Mouse (Mus musculus) hindbrain, embryonic 16.5 days (tissue): ENCODE results near the gene Grip1. TPM values are rescaled to one million over a fixed set of nuclear protein-coding genes. Genes with fewer than 3 reads are reported as not detected.

Experiments used
- ATAC-seq: fragments of 200-750 bp; cut with Nextera tagmentation; 2 replicates; pipeline ENCODE4 v1.8.0; 2017; ENCODE audit warnings: moderate TSS enrichment, moderate library complexity
- H3K27ac ChIP-seq: fragments of 300-500 bp; sonication (generic); 2 replicates; pipeline ENCODE4 v1.5.1; 2014; ENCODE audit warnings: low read depth, mild to moderate bottlenecking, control low read depth, low read length, moderate library complexity
- H3K27me3 ChIP-seq: fragments of 300-500 bp; sonication (generic); replicated peaks from 2 replicates; pipeline ENCODE4 v1.6.1; 2014; ENCODE audit warnings: low read length; ENCODE audit not compliant: control insufficient read depth, insufficient read depth
- H3K36me3 ChIP-seq: fragments of 300-500 bp; sonication (generic); 2 replicates; pipeline ENCODE4 v1.6.1; 2014; ENCODE audit warnings: mild to moderate bottlenecking, low read length, moderate library complexity, mixed read lengths; ENCODE audit not compliant: control insufficient read depth, insufficient read depth
- H3K4me1 ChIP-seq: fragments of 300-500 bp; sonication (generic); 2 replicates; pipeline ENCODE4 v1.6.1; 2014; ENCODE audit warnings: low read depth, low read length; ENCODE audit not compliant: control insufficient read depth, insufficient read depth
- H3K4me2 ChIP-seq: fragments of 300-500 bp; sonication (generic); 2 replicates; pipeline ENCODE4 v1.6.1; 2014; ENCODE audit warnings: mild to moderate bottlenecking, low read length, control low read depth, moderate library complexity
- H3K4me3 ChIP-seq: fragments of 300-500 bp; sonication (generic); 2 replicates; pipeline ENCODE4 v1.5.1; 2014; ENCODE audit warnings: mild to moderate bottlenecking, low read length, control low read depth, moderate library complexity
- H3K9ac ChIP-seq: fragments of 300-500 bp; sonication (generic); 2 replicates; pipeline ENCODE4 v1.6.1; 2014; ENCODE audit warnings: low read depth, mild to moderate bottlenecking, control low read depth, low read length, moderate library complexity
- H3K9me3 ChIP-seq: fragments of 300-500 bp; sonication (generic); 2 replicates; pipeline ENCODE4 v1.6.1; 2014; ENCODE audit warnings: mild to moderate bottlenecking, low read length, moderate library complexity; ENCODE audit not compliant: control insufficient read depth
- WGBS: fragments of 180-500 bp; shearing (Covaris S2); extraction: QIAGEN DNeasy Blood & Tissue Kit; methylation state at CpG from one replicate; pipeline ENCODE4 v1.1.7; 2014; 5-methylcytosine and 5-hydroxymethylcytosine counted together
- polyA plus RNA-seq: library from polyadenylated mRNA; unstranded; fragments of >200 nt; fragmentation: Nextera tagmentation; extraction: Ambion mirVana; gene quantifications from 2 replicates; pipeline ENCODE4 v1.2.1, GENCODE M21; 2015

The Grip1 gene
- polyA plus RNA-seq, 1 experiment from 2014 or later = 16.6 TPM

- no peaks in the 10 kb centered on the region for H3K9me3 ChIP-seq
- no peak overlapping the region for H3K27ac ChIP-seq
- no peaks in the 10 kb centered on the region for H3K4me1 ChIP-seq
- H3K9ac ChIP-seq = no peak overlapping the region
- ATAC-seq = no peak
- H3K4me3 ChIP-seq = no peak overlapping the region
- H3K4me2 ChIP-seq = no peak overlapping the region
- H3K36me3 ChIP-seq = no peaks in the 10 kb centered on the region
- no peaks in the 10 kb centered on the region for H3K27me3 ChIP-seq
- 95% methylated on average over 7 of the region's 7 CpGs for WGBS
Measured at GRCm38 (mm10) chr10:119564862-119565261, 111.2 kb downstream of the Grip1 start.

DNA sequence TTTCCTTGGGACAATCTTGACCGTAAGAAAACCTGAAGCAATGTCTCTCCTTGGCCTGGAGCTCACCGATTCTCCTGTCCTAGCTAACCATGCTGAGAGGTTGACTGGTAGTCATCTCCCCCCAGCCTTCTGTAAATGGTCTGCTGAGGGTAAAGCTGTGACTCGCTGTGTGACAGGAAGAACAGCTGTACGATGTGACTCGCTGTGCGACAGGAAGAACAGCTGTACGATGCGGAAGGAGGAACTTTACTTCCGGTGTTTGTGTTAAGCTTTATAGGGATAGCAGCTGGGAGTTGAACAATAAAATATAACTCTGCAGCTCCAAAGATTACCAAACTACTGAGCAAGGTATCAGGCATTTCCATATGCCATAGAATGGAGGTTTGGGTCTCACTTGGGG is 119.5 kb downstream of the Grip1 start:
- Histone ChIP-seq H3K27ac (no peak overlapping the region), H3K27me3 (no peaks in the 10 kb centered on the region), H3K9ac (no peak overlapping the region), H3K4me1 (no peaks in the 10 kb centered on the region), H3K4me2 (no peak overlapping the region), H3K4me3 (no peak overlapping the region), H3K9me3 (no peaks in the 10 kb centered on the region), H3K36me3 (no peaks in the 10 kb centered on the region)
- ATAC-seq = no peak
- 89% methylated on average over 9 of the region's 9 CpGs for WGBS

DNA sequence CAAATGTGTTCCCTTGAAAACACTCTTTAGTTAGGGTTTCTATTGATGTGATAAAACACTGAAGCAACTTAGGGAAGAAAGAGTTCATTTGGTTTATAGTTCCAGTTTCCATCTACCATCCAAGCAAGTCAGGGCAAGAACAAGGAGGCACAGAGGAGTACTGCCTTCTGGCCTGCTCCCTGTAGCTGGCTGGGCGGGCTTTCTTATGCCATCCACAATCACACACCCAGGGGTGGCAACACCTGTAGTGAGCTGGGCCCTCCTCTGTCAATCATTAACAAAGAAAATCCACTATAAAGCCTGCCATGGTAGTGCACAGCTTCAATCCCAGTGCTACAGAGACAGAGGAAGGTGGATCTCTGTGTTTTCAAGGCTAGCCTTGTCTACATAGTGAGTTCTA is 122.2 kb downstream of the Grip1 start:
- Histone ChIP-seq H3K4me1 (no peaks in the 10 kb centered on the region), H3K4me2 (no peak overlapping the region), H3K36me3 (no peaks in the 10 kb centered on the region), H3K4me3 (no peak overlapping the region), H3K27me3 (no peaks in the 10 kb centered on the region), H3K9ac (no peak overlapping the region), H3K27ac (no peak overlapping the region), H3K9me3 (no peaks in the 10 kb centered on the region)
- WGBS = 95% methylated on average over 1 of the region's 1 CpGs
- ATAC-seq = no peak

GRCm38 (mm10) chr10:119580024-119580423 is 126.4 kb downstream of the Grip1 start:
- Histone ChIP-seq H3K27ac (no peak overlapping the region), H3K27me3 (no peaks in the 10 kb centered on the region), H3K4me1 (no peaks in the 10 kb centered on the region), H3K9me3 (no peaks in the 10 kb centered on the region), H3K9ac (no peak overlapping the region), H3K4me3 (no peak overlapping the region), H3K36me3 (no peaks in the 10 kb centered on the region), H3K4me2 (no peak overlapping the region)
- 79% methylated on average over 4 of the region's 4 CpGs for WGBS
- ATAC-seq = no peak

- H3K4me1 ChIP-seq = no peaks in the 10 kb centered on the region
- no peaks in the 10 kb centered on the region for H3K27me3 ChIP-seq
- no peak overlapping the region for H3K9ac ChIP-seq
- WGBS = 83% methylated on average over 6 of the region's 6 CpGs
- H3K4me3 ChIP-seq = no peak overlapping the region
- no peak overlapping the region for H3K27ac ChIP-seq
- H3K4me2 ChIP-seq = no peak overlapping the region
- ATAC-seq = no peak
- H3K36me3 ChIP-seq = no peaks in the 10 kb centered on the region
- no peaks in the 10 kb centered on the region for H3K9me3 ChIP-seq
Measured at GRCm38 (mm10) chr10:119584666-119585065, 131.0 kb downstream of the Grip1 start.

GRCm38 (mm10) chr10:119586976-119587375 is 133.3 kb downstream of the Grip1 start:
- Histone ChIP-seq H3K4me2 (no peak overlapping the region), H3K9me3 (no peaks in the 10 kb centered on the region), H3K4me1 (no peaks in the 10 kb centered on the region), H3K9ac (no peak overlapping the region), H3K27ac (no peak overlapping the region), H3K27me3 (no peaks in the 10 kb centered on the region), H3K36me3 (no peaks in the 10 kb centered on the region), H3K4me3 (no peak overlapping the region)
- no peak for ATAC-seq
- 82% methylated on average over 3 of the region's 3 CpGs for WGBS

DNA sequence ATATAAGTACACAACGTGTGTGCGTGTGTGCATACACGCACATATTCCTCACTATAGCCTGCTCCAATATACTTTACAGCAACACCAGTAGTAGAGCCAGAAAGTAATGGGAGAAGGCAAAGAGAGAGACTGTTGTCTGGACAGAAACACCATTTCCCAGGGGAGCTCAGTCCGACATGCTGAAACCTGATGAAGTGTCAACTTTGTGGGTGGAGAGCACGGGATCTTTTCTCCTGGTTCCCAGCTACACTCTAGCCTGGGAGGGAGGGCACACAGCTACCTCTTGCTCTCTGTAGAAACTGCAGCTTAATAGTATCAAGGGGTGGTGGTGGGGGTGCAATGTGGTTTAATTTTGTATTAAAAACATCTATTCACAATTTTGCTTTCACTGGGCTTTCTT is 143.2 kb downstream of the Grip1 start:
- H3K9ac ChIP-seq = no peak overlapping the region
- no peak overlapping the region for H3K4me2 ChIP-seq
- no peaks in the 10 kb centered on the region for H3K9me3 ChIP-seq
- WGBS = 80% methylated on average over 5 of the region's 5 CpGs
- H3K27me3 ChIP-seq = no peaks in the 10 kb centered on the region
- ATAC-seq = no peak
- H3K4me3 ChIP-seq = no peak overlapping the region
- H3K4me1 ChIP-seq = no peaks in the 10 kb centered on the region
- no peaks in the 10 kb centered on the region for H3K36me3 ChIP-seq
- no peak overlapping the region for H3K27ac ChIP-seq

DNA sequence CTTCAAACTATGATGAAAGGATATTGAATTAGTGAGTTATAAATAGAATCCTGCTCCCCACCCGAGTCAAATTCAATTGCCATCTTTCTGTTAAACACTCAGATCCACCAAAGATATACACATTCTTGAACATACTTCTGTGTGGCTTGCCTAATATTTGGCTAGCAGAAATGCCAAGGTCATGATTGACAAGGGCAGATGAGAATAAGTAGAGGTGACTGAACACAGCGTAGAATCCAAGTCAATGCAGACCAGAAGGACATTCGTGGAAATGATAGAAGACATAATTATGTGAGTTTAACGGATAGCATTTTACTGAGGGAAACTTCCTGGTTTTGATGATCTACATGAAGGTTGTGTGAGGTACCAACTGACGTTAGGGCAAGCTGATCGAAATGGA is 153.9 kb downstream of the Grip1 start:
- no peak for ATAC-seq
- H3K27me3 ChIP-seq = no peaks in the 10 kb centered on the region
- H3K27ac ChIP-seq = no peak overlapping the region
- H3K4me3 ChIP-seq = no peak overlapping the region
- H3K4me1 ChIP-seq = no peaks in the 10 kb centered on the region
- WGBS = 92% methylated on average over 6 of the region's 6 CpGs
- no peak overlapping the region for H3K9ac ChIP-seq
- H3K36me3 ChIP-seq = no peaks in the 10 kb centered on the region
- H3K9me3 ChIP-seq = no peaks in the 10 kb centered on the region
- no peak overlapping the region for H3K4me2 ChIP-seq

DNA sequence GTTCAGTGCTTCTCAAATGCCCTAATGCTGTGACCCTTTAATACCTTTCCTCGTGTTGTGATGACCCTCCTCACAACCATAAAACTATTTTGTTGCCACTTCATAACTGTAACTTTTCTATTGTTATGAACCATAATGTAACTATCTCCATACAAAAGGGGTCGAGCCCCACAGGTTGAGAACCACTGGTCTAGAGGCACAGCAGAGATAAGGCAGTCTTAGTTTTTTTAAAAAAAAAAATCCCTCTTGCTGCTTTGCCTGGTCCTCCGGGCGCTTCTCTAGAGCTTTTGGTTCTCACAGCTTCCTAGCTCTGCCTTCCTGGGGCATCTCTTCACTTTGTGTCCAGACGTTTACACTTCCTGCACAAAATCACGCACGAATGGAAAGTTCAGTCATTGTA is 155.4 kb downstream of the Grip1 start:
- Histone ChIP-seq H3K4me2 (no peak overlapping the region), H3K27me3 (no peaks in the 10 kb centered on the region), H3K4me3 (no peak overlapping the region), H3K4me1 (no peaks in the 10 kb centered on the region), H3K27ac (no peak overlapping the region), H3K36me3 (no peaks in the 10 kb centered on the region), H3K9ac (no peak overlapping the region), H3K9me3 (no peaks in the 10 kb centered on the region)
- ATAC-seq = no peak
- 88% methylated on average over 7 of the region's 7 CpGs for WGBS

- Histone ChIP-seq H3K27me3 (no peaks in the 10 kb centered on the region), H3K4me1 (peaks cover 9% of the 10 kb centered on the region), H3K4me2 (no peak overlapping the region), H3K9ac (no peak overlapping the region), H3K9me3 (no peaks in the 10 kb centered on the region), H3K27ac (no peak overlapping the region), H3K36me3 (no peaks in the 10 kb centered on the region), H3K4me3 (no peak overlapping the region)
- no peak for ATAC-seq
- WGBS = 71% methylated on average over 9 of the region's 9 CpGs
Measured at GRCm38 (mm10) chr10:119610279-119610895, 156.8 kb downstream of the Grip1 start.
